Mouse (Mus musculus): ENCODE measurements around the gene H13.

- TF ChIP-seq CTCF (IDR thresholded peaks at IDR 0.05; ENCODE audit: low read depth, low read length) (no peak), POLR2A (IDR thresholded peaks at IDR 0.05; ENCODE audit: borderline replicate concordance, low read depth, low read length) (no peak)
Observed at GRCm38 (mm10) chr2:152678925-152679324, 9.7 kb downstream of the H13 start.
